Mouse (Mus musculus): ENCODE data around the gene Cyp4a30b. TPM values are rescaled to one million over a fixed set of nuclear protein-coding genes. Genes with fewer than 3 reads are reported as not detected.
"Not testable (repeated sequence)": the region's sequence is repeated elsewhere in the genome, so short reads cannot be mapped to it uniquely, and the experiment has no call there.

The Cyp4a30b gene
- not detected for total RNA-seq (2021)
- not detected in 2 replicates for polyA plus RNA-seq (2012; rRNA removed)
- long read RNA-seq, result 0 reads

- DNase-seq, result no peak
Observed at GRCm38 (mm10) chr4:115452304-115452703, at the start of gene Cyp4a30b. TSS of gene Cyp4a30b (plus strand) at chr4:115452604.

- not testable (repeated sequence) for DNase-seq
Observed at GRCm38 (mm10) chr4:115411324-115411723, 41.1 kb upstream of the Cyp4a30b start, which contains the start of gene Cyp4a12b. TSS of gene Cyp4a12b (plus strand) at chr4:115411624.

- no peak for DNase-seq
Observed at GRCm38 (mm10) chr4:115450577-115451137, 1.7 kb upstream of the Cyp4a30b start.

GRCm38 (mm10) chr4:115473585-115473984 lies 21.2 kb downstream of the Cyp4a30b start:
- not testable (repeated sequence) for DNase-seq

GRCm38 (mm10) chr4:115476051-115476450 lies 23.6 kb downstream of the Cyp4a30b start:
- DNase-seq, result peak; percentile 28

GRCm38 (mm10) chr4:115481006-115481652 lies 28.7 kb downstream of the Cyp4a30b start:
- no peak for DNase-seq

GRCm38 (mm10) chr4:115496001-115496400 lies 43.6 kb downstream of the Cyp4a30b start, which contains the start of gene Cyp4a14:
TSS of gene Cyp4a14 (minus strand) at chr4:115496142.
- DNase-seq, result no peak

GRCm38 (mm10) chr4:115497466-115497865 lies 45.1 kb downstream of the Cyp4a30b start:
- DNase-seq, result peak; percentile 3

- not testable (repeated sequence) for DNase-seq
Observed at GRCm38 (mm10) chr4:115513964-115514363, 61.6 kb downstream of the Cyp4a30b start.

- not testable (repeated sequence) for DNase-seq
Observed at GRCm38 (mm10) chr4:115518000-115518399, 65.6 kb downstream of the Cyp4a30b start, which contains the start of gene Cyp4a10. TSS of gene Cyp4a10 (plus strand) at chr4:115518264.

GRCm38 (mm10) chr4:115519444-115519843 lies 67.0 kb downstream of the Cyp4a30b start:
- DNase-seq, result no peak

Other genes starting within 250 kb of the Cyp4a30b start
- not detected for gene Cyp4a29, start 210.5 kb upstream of the Cyp4a30b start, total RNA-seq (2021)
- not detected in 2 replicates for gene Cyp4a29, start 210.5 kb upstream of the Cyp4a30b start, polyA plus RNA-seq (2012; rRNA removed)
- gene Cyp4a12a, start 153.6 kb upstream of the Cyp4a30b start, total RNA-seq (2021), result under 1 TPM in 1 of 2 experiments, not detected in 1; 0.14 TPM
- not detected in 2 replicates for gene Cyp4a12a, start 153.6 kb upstream of the Cyp4a30b start, polyA plus RNA-seq (2012; rRNA removed)
- not detected for gene Cyp4a12b, start 41.0 kb upstream of the Cyp4a30b start, total RNA-seq (2021)
- gene Cyp4a12b, start 41.0 kb upstream of the Cyp4a30b start, polyA plus RNA-seq (2012; rRNA removed), result not detected in 2 replicates
- 1 to 10 TPM in 1 of 2 experiments, not detected in 1; 1.1 TPM for gene Cyp4a14, start 43.5 kb downstream of the Cyp4a30b start, total RNA-seq (2021)
- gene Cyp4a14, start 43.5 kb downstream of the Cyp4a30b start, polyA plus RNA-seq (2012; rRNA removed), result 0.09 TPM in 1 of 2 replicates, not detected in the other
- gene Cyp4a10, start 65.7 kb downstream of the Cyp4a30b start, total RNA-seq (2021), result 1 to 10 TPM in 1 of 2 experiments, under 1 TPM in 1; 0.17 to 2.6 TPM
- 0.12 TPM in 1 of 2 replicates, not detected in the other for gene Cyp4a10, start 65.7 kb downstream of the Cyp4a30b start, polyA plus RNA-seq (2012; rRNA removed)
- gene Cyp4a31, start 111.0 kb downstream of the Cyp4a30b start, total RNA-seq (2021), result not detected
- gene Cyp4a31, start 111.0 kb downstream of the Cyp4a30b start, polyA plus RNA-seq (2012; rRNA removed), result not detected in 2 replicates
- under 1 TPM; 0.21 to 0.98 TPM for gene Cyp4a32, start 148.4 kb downstream of the Cyp4a30b start, total RNA-seq (2021)
- not detected in 2 replicates for gene Cyp4a32, start 148.4 kb downstream of the Cyp4a30b start, polyA plus RNA-seq (2012; rRNA removed)
- 10 to 100 TPM; 32.6 to 41.4 TPM for gene Cyp4b1, start 195.1 kb downstream of the Cyp4a30b start, total RNA-seq (2021)
- 41.1 and 54.0 TPM in 2 replicates for gene Cyp4b1, start 195.1 kb downstream of the Cyp4a30b start, polyA plus RNA-seq (2012; rRNA removed)